Mouse (Mus musculus) heart, adult 8-10 months (tissue): ENCODE measurements around the gene Thrsp. TPM values are rescaled to one million over a fixed set of nuclear protein-coding genes. Genes with fewer than 3 reads are reported as not detected.
A peak's percentile ranks its signal among the peaks of the same experiment; 100 is the strongest.
"Not testable (repeated sequence)": the region's sequence is repeated elsewhere in the genome, so short reads cannot be mapped to it uniquely, and the experiment has no call there.

Source experiments
- DNase-seq: peaks from one replicate; pipeline ENCODE4 v3.0.0; 2022; ENCODE audit warnings: low spot score
- total RNA-seq, 4 experiments: library from RNA; stranded (reverse); gene quantifications; 2 replicates each; pipeline ENCODE4 v1.2.4; 2022

Thrsp gene
- total RNA-seq = 10 to 100 TPM; 51.1 to 70.8 (median 68.7) TPM

DNA sequence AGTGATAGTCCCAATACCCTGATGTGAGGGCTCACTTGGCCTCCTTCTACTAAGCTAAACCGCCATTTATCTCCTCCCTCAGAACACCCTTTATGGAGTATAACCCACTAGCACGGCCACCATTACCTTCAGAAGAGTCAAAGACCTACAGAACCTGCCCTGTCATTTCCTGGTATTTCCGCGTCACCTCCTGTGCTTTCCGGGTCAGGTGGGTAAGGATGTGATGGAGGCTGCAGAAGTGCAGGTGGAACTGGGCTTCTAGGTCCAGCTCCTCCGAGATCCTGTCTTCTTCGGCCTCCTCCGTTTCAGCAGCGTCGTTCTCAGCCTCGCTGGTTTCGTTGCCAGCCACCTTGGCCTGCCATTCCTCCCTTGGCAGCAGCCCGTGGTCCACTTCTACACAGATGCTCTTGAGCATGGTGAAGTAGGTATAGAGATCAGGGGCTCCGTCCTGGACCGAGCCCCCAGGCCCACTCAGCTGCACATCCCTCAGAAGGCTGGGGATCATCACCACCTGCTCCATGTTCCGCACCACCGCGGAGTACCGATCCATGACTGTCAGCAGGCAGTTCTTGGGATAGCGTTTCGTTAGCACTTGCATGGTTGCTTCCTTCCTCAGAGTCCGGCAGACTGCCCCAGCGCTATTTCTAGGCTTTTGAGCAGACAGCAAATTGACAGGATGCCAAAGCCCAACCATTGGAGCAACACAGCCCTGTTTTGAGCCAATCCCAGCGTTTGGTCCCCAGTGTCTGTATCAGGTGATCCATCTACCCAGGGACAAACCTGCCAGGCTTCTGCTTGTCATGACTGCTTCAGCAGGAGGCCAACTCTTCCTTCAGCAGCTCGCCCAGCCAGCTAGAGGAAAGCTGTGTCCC lies at the start of gene Thrsp:
Thrsp (minus strand) TSS at position 825 of the 872 bp plus-strand sequence.
- DNase-seq = peak; percentile 86

DNA sequence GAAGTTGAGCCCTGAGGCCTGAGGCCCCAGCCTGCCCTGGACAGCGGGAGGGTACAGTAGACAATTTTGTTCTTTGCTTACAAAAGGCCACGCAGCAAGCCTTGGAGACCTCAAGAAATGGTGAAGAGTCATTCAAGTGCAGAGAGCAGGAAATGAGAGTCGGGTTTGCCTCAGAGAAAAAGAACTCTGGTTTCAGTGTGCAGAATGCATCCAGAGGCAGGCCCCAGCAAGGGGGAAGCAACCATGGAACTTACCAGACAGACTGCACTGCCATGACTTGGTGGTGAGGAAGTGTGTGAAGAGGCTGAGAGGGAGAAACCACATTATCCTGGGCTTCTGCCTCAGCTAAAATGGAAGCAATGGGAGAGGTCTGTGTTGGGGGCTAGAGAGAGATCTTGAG lies 38.0 kb upstream of the Thrsp start:
- no peak for DNase-seq

- no peak for DNase-seq
Measured at GRCm38 (mm10) chr7:97454795-97455194, 37.3 kb upstream of the Thrsp start.

GRCm38 (mm10) chr7:97453141-97453921 lies 35.8 kb upstream of the Thrsp start:
- no peak for DNase-seq

DNA sequence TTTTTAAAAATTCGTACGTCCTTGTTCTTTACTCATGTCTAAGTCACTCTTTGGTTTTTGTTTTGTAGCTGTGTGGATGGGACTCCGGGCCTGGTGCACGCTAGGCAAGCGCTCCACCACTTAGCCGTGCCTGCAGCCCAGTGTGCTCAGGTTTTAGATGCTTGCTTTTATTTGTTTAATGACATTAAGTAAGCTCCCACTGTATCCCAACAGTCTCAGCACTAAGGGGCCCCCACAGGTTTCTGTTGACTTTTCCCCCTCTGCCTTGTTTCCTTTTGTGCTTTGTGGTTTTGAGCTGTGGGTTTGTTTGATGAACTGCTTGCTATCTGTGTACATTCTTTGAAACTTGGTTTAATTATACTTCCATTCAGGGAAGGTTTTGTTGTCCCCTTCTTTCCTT lies 34.7 kb upstream of the Thrsp start:
- no peak for DNase-seq

DNA sequence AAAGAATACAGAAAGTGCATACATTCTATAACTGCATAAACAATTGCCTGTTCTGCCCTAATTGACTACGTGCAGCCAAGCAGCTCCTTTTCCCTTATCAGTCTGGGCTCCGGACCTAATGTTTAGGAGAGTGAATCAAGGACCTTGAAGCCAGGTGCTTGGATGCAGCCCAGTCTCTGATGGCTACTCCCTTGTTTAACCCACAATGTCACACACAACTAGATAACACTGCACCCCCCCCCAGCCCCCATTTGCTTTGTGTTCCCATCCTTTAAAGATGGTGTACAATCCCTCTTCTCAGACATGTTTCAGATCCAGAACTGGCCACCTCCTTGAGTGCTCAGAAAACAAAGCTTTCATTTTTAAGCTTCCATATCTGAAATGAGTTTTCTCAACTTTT lies 33.5 kb upstream of the Thrsp start, which contains the start of gene Kctd14:
Kctd14 (plus strand) TSS at position 301 of the 400 bp plus-strand sequence.
- DNase-seq = not testable (repeated sequence)

DNA sequence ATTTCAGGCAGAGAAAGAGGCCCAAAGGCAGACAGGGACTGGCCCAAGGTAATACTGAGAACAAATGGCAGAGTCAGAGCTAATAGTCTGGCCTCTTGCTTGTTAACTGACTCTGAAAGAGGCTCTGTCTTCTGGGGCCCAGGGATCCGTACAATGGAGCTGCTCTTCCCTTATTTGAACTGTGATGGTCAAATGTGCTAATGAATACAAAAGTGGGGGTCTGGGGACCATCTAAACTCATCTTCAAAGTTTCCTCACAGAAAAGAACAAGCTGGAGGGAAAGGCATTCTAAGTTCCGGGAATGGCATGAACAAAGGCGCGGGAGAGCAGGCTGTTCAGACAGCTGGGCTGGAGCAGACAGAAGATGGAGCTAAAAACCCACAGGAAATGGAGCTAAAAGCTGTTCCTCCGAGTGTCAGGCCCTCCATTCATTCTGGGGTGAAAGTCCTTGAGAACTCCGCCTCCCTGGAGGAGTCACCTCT lies 29.6 kb upstream of the Thrsp start:
- no peak for DNase-seq

- DNase-seq = peak; percentile 69
Measured at GRCm38 (mm10) chr7:97446171-97446925, 28.8 kb upstream of the Thrsp start.

DNA sequence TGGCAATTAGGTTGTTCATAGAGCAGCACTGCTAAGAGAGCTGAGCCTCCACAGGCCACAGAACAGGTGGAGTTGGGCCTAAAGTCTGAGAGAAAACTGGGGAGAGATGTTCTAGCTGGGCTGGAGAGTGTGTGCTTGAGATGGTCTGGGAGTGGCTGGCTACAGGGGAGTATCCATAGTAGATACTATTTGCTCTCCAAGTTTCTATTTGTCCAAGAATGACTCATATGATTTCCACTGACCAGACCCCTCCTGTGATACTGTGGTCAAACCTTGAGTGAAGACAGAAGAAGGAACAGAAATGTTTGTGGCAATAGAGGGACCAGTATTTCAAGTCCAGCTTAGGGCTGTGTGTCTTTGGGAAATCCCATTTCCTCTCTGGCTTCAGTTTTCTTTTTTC lies 21.5 kb upstream of the Thrsp start:
- no peak for DNase-seq

DNA sequence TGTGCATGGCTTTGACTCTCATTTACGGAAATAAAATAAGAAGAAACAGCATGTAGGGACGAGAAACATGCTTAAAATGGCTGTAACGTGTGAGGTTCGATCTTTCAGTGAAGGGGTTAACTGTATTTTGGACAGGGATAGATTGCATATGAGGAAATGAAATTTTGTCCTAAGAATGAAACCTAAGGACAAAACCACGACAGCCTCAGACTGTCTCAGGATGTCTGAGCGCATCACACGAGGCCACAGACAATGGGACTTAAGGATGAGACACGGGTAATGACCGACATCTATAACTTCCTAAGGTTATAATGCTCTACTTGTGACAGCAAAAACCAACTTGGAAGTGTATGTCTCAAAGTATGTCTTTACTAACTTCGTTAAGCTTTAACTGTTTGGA lies 17.0 kb upstream of the Thrsp start:
- no peak for DNase-seq

- DNase-seq = not testable (repeated sequence)
Measured at GRCm38 (mm10) chr7:97433517-97433916, 16.0 kb upstream of the Thrsp start.

DNA sequence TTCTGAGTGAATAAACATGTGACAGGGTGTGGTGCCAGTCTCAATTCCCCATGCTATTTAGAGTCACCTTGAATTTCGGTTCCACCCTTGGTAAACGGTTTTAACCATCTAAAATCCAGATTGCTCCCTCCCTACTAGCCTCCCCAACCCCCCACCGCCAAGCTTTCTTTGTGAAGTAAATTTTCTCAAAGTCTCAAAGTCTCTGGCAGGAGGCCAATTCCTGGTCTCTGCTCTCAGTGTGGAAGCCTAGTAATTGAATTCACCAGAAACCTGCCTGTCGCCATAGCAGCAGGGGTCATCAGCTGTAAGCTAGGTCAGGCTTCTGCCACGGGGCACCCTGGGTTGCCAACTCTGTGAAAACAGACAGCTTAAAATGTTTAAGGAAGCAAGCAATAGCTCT lies 12.2 kb upstream of the Thrsp start:
- DNase-seq = no peak

- DNase-seq = peak; percentile 47
Measured at GRCm38 (mm10) chr7:97427778-97428420, 10.4 kb upstream of the Thrsp start.

GRCm38 (mm10) chr7:97427296-97427695 lies 9.8 kb upstream of the Thrsp start:
- DNase-seq = no peak

DNA sequence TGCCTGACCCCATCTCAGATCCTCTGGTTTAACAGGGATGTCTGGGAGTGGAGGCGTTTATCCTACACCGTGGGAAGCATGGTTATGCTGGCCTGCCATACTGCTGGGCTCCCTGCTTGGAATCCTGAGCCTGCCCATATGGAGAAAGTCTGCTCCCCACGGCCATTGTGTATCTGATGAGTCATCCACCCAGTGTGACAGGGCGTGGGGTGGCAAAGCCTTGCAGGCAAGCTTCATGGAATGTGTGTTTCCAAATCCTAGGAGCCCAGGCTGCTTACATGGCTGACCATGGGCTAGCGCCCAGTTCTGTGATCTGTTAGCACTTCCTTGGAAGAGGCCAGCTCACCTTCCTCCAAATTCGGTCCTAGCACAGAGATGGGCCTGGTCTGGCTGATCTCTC lies 9.0 kb upstream of the Thrsp start:
- no peak for DNase-seq

DNA sequence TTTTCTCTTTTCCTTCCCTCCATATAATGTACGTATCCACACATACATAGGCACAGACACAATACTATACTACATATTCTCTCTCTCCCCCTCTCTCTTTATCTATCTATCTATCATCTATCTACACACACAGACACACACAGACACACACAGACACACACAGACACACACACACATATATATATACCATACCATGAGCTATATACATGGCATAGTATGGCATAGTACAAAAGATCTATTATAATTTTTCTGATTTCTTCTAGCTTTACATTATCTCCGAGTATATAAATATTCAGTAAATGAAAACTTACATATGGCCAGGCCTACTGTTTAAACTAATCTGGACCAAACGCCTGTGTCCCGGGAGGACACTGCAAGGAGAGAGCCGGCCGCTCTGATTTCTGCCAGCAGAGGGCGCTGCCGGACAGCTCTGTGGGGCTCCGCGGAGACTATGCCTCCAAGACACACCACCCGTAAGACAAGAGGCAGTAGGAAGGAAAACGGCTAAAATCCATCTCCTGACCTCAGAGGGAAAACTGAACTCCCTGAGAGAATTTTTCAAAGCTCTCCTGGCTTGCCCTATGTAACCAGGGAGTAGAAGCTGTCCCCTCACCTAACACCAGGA lies 7.2 kb upstream of the Thrsp start:
- DNase-seq = peak; percentile 86

DNA sequence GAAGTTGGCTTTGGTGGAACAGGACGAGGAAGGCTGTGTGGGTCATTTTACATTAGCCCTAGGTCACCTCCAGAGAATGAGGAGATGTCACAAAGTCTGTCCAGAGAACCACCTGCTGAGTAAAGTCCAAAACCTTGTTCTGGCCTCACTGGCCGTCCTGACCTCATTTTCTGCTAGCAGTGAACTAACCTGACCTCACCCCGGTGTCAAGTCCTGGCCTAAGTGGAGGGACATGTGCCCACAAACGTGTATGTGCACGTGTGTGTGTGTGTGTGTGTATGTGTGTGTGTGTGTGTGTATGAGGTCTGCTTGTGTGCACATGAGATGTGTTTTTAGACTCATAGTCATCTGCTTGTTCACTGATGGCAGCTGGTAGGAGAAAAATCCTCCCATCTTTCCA lies 6.2 kb upstream of the Thrsp start:
- DNase-seq = no peak

DNA sequence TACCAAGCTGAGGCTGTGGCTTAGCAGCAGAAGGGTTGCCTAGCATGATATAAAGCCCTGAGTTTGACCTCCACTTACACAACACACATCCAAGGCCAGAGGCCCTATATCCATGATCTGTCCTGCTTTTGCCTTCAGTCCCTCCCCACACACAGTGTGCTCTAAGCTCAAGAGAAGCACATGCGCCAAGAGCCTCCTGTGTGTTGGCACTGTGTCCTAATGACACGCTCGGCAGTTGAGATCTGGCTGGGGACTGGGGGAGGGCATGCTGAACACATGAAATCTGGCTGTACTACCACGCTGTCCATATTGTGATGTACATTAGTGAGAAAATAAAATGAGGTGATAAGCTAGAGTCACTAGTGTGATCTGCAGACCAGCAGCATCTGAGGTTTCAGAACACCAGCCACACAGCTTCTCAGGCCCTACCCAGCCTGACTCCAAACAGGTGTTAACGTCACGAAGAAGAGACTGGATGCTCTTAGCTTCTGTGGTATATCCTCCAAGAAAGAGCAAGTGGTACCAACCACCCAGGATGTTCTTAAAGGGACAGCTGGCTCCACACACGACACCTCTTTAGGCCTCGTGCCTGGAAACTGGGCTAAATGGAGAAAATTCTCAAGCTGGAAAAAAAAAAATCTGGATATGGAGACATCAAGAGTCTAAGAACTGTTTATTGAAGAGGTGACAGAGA lies 3.6 kb upstream of the Thrsp start:
- DNase-seq = no peak

- no peak for DNase-seq
Measured at GRCm38 (mm10) chr7:97420406-97420805, 2.9 kb upstream of the Thrsp start.

- DNase-seq = no peak
Measured at GRCm38 (mm10) chr7:97419163-97419562, 1.6 kb upstream of the Thrsp start.
